Mouse (Mus musculus) forebrain, postnatal 0 days (tissue): ENCODE data around the gene Fes. TPM values are rescaled to one million over a fixed set of nuclear protein-coding genes. Genes with fewer than 3 reads are reported as not detected.

Experiments used
- ATAC-seq: fragments of 200-750 bp; cut with Nextera tagmentation; 2 replicates; pipeline ENCODE4 v1.8.0; 2017; ENCODE audit warnings: mild to moderate bottlenecking, moderate library complexity
- DNase-seq: peaks from one replicate; pipeline ENCODE4 v3.0.0-alpha.2; 2015
- H3K27ac ChIP-seq: fragments of 300-500 bp; sonication (generic); 2 replicates; pipeline ENCODE4 v1.5.1; 2014; ENCODE audit warnings: low read depth, mild to moderate bottlenecking, antibody characterized with exemption, low read length, moderate library complexity, mixed read lengths
- H3K27me3 ChIP-seq: fragments of 300-500 bp; sonication (generic); 2 replicates; pipeline ENCODE4 v1.6.1; 2014; ENCODE audit warnings: mild to moderate bottlenecking, low read length, mixed read lengths; ENCODE audit not compliant: insufficient read depth
- H3K36me3 ChIP-seq: fragments of 300-500 bp; sonication (generic); 2 replicates; pipeline ENCODE4 v1.6.1; 2014; ENCODE audit warnings: mild to moderate bottlenecking, moderate library complexity; ENCODE audit not compliant: insufficient read depth
- H3K4me1 ChIP-seq: fragments of 300-500 bp; sonication (generic); 2 replicates; pipeline ENCODE4 v1.6.1; 2014; ENCODE audit warnings: antibody characterized with exemption; ENCODE audit not compliant: insufficient read depth
- H3K4me2 ChIP-seq: fragments of 300-500 bp; sonication (generic); 2 replicates; pipeline ENCODE4 v1.6.1; 2014; ENCODE audit warnings: low read depth, mild to moderate bottlenecking, moderate library complexity
- H3K4me3 ChIP-seq: fragments of 300-500 bp; sonication (generic); 2 replicates; pipeline ENCODE4 v1.5.1; 2014; ENCODE audit warnings: low read depth, low read length, mixed read lengths
- H3K9ac ChIP-seq: fragments of 300-500 bp; sonication (generic); 2 replicates; pipeline ENCODE4 v1.6.1; 2014; ENCODE audit warnings: mild to moderate bottlenecking
- H3K9me3 ChIP-seq: fragments of 300-500 bp; sonication (generic); 2 replicates; pipeline ENCODE4 v1.6.1; 2016; ENCODE audit warnings: low read length
- CTCF ChIP-seq: sonication (generic); IDR thresholded peaks from 2 replicates; pipeline ENCODE4 v1.5.1; 2016; ENCODE audit warnings: antibody characterized with exemption, control low read depth, low read depth
- WGBS: fragments of 180-500 bp; shearing (Covaris S2); extraction: QIAGEN DNeasy Blood & Tissue Kit; methylation state at CpG from one replicate; pipeline ENCODE4 v1.1.7; 2014; 5-methylcytosine and 5-hydroxymethylcytosine counted together
- polyA plus RNA-seq: library from polyadenylated mRNA; unstranded; fragments of >200 nt; fragmentation: Nextera tagmentation; extraction: Ambion mirVana; gene quantifications from 2 replicates; pipeline ENCODE4 v1.2.1, GENCODE M21; 2015
- total RNA-seq: library from RNA; depleted of rRNA; stranded (reverse); fragments of >200 nt; gene quantifications from 2 replicates; pipeline ENCODE4 v1.2.3, GENCODE M21; 2014

The Fes gene
- total and polyA plus RNA-seq, 2 experiments from 2014 or later = 2.8 to 6.4 TPM

- H3K27ac ChIP-seq = no peak overlapping the region
- H3K36me3 ChIP-seq = peaks cover 89% of the 10 kb centered on the region
- no peaks in the 10 kb centered on the region for H3K27me3 ChIP-seq
- H3K9ac ChIP-seq = no peak overlapping the region
- DNase-seq (no peak), ATAC-seq (no peak)
- no peaks in the 10 kb centered on the region for H3K9me3 ChIP-seq
- H3K4me3 ChIP-seq = no peak overlapping the region
- 81% methylated on average over 3 of the region's 3 CpGs for WGBS
- no peak for TF ChIP-seq CTCF
- no peaks in the 10 kb centered on the region for H3K4me1 ChIP-seq
- no peak overlapping the region for H3K4me2 ChIP-seq
Measured at GRCm38 (mm10) chr7:80360435-80360834, 27.3 kb downstream of the Fes start.

- H3K4me1 ChIP-seq = no peaks in the 10 kb centered on the region
- WGBS = 47% methylated on average over 4 of the region's 4 CpGs
- peaks cover 89% of the 10 kb centered on the region for H3K36me3 ChIP-seq
Measured at GRCm38 (mm10) chr7:80358039-80358438, 29.7 kb downstream of the Fes start.

GRCm38 (mm10) chr7:80357156-80357555 lies 30.6 kb downstream of the Fes start:
- Histone ChIP-seq H3K27me3 (no peaks in the 10 kb centered on the region), H3K4me2 (no peak overlapping the region), H3K9ac (no peak overlapping the region), H3K4me3 (no peak overlapping the region), H3K9me3 (no peaks in the 10 kb centered on the region), H3K36me3 (peaks cover 89% of the 10 kb centered on the region), H3K4me1 (no peaks in the 10 kb centered on the region), H3K27ac (no peak overlapping the region)
- DNase-seq (no peak), ATAC-seq (peak; percentile 83)
- no peak for TF ChIP-seq CTCF
- 17% methylated on average over 8 of the region's 8 CpGs for WGBS

More at GRCm38 (mm10) chr7:80358039-80358438, 29.7 kb downstream of the Fes start:
- no peak overlapping the region for H3K27ac ChIP-seq
- TF ChIP-seq CTCF = no peak
- no peak for ATAC-seq
- no peak overlapping the region for H3K4me3 ChIP-seq
- H3K9me3 ChIP-seq = no peaks in the 10 kb centered on the region
- H3K4me2 ChIP-seq = no peak overlapping the region
- H3K9ac ChIP-seq = no peak overlapping the region
- H3K27me3 ChIP-seq = no peaks in the 10 kb centered on the region
- DNase-seq = no peak

- no peak overlapping the region for H3K4me3 ChIP-seq
- no peaks in the 10 kb centered on the region for H3K9me3 ChIP-seq
- no peak overlapping the region for H3K9ac ChIP-seq
- DNase-seq (no peak), ATAC-seq (no peak)
- 86% methylated on average over 13 of the region's 13 CpGs for WGBS
- H3K36me3 ChIP-seq = peaks cover 88% of the 10 kb centered on the region
- no peak overlapping the region for H3K4me2 ChIP-seq
- no peaks in the 10 kb centered on the region for H3K27me3 ChIP-seq
- no peak for TF ChIP-seq CTCF
- H3K4me1 ChIP-seq = no peaks in the 10 kb centered on the region
- H3K27ac ChIP-seq = no peak overlapping the region
Measured at GRCm38 (mm10) chr7:80356351-80356750, 31.4 kb downstream of the Fes start.

GRCm38 (mm10) chr7:80352920-80353319 lies 34.8 kb downstream of the Fes start:
- no peak for TF ChIP-seq CTCF
- no peak for DNase-seq
- H3K36me3 ChIP-seq = peaks cover 71% of the 10 kb centered on the region
- ATAC-seq = no peak
- H3K4me1 ChIP-seq = no peaks in the 10 kb centered on the region
- no peaks in the 10 kb centered on the region for H3K9me3 ChIP-seq
- no peaks in the 10 kb centered on the region for H3K27me3 ChIP-seq
- no peak overlapping the region for H3K4me3 ChIP-seq
- no peak overlapping the region for H3K27ac ChIP-seq
- H3K4me2 ChIP-seq = no peak overlapping the region
- H3K9ac ChIP-seq = no peak overlapping the region
- WGBS = 93% methylated on average over 8 of the region's 8 CpGs

GRCm38 (mm10) chr7:80350808-80351207 lies 36.9 kb downstream of the Fes start:
- whole genome bisulfite sequencing = 77% methylated on average over 2 of the region's 2 CpGs
- Histone ChIP-seq H3K4me2 (no peak overlapping the region), H3K36me3 (peaks cover 50% of the 10 kb centered on the region), H3K27me3 (no peaks in the 10 kb centered on the region), H3K9ac (no peak overlapping the region), H3K9me3 (no peaks in the 10 kb centered on the region), H3K27ac (no peak overlapping the region), H3K4me3 (no peak overlapping the region), H3K4me1 (no peaks in the 10 kb centered on the region)
- DNase-seq (no peak), ATAC-seq (no peak)
- TF ChIP-seq CTCF = no peak

GRCm38 (mm10) chr7:80347670-80348586 lies 39.8 kb downstream of the Fes start:
- ATAC-seq (no peak), DNase-seq (no peak)
- no peaks in the 10 kb centered on the region for H3K9me3 ChIP-seq
- no peaks in the 10 kb centered on the region for H3K27me3 ChIP-seq
- no peak overlapping the region for H3K4me3 ChIP-seq
- no peak overlapping the region for H3K4me2 ChIP-seq
- no peak overlapping the region for H3K9ac ChIP-seq
- H3K4me1 ChIP-seq = no peaks in the 10 kb centered on the region
- peaks cover 31% of the 10 kb centered on the region for H3K36me3 ChIP-seq
- no peak overlapping the region for H3K27ac ChIP-seq
- no peak for TF ChIP-seq CTCF
- WGBS = 69% methylated on average over 13 of the region's 13 CpGs
